Mouse (Mus musculus): Measurements from ENCODE around the gene Csad.

Csad gene

GRCm38 (mm10) chr15:102202971-102203834, 1.3 kb downstream of the Csad start, which contains the start of gene Zfp740:
Gene Zfp740, plus strand, starts transcription at chr15:102203249.
- peak; percentile 94 for DNase-seq (ENCODE audit: low read depth, low spot score)

- DNase-seq (ENCODE audit: low read depth, low spot score), result no peak
These were observed 5.7 kb downstream of the Csad start for GRCm38 (mm10) chr15:102198841-102199240.

GRCm38 (mm10) chr15:102195373-102195772, 9.2 kb downstream of the Csad start:
- DNase-seq (ENCODE audit: low read depth, low spot score), result no peak

GRCm38 (mm10) chr15:102194439-102194838, 10.1 kb downstream of the Csad start:
- no peak for DNase-seq (ENCODE audit: low read depth, low spot score)

GRCm38 (mm10) chr15:102193652-102194051, 10.9 kb downstream of the Csad start:
- DNase-seq (ENCODE audit: low read depth, low spot score), result no peak

- no peak for DNase-seq (ENCODE audit: low read depth, low spot score)
These were observed 11.6 kb downstream of the Csad start for GRCm38 (mm10) chr15:102192820-102193386.

GRCm38 (mm10) chr15:102192271-102192812, 12.2 kb downstream of the Csad start:
- no peak for DNase-seq (ENCODE audit: low read depth, low spot score)

- DNase-seq (ENCODE audit: low read depth, low spot score), result no peak
These were observed 12.8 kb downstream of the Csad start for GRCm38 (mm10) chr15:102191699-102192098.

- no peak for DNase-seq (ENCODE audit: low read depth, low spot score)
These were observed 15.6 kb downstream of the Csad start for GRCm38 (mm10) chr15:102188883-102189282.

- no peak for DNase-seq (ENCODE audit: low read depth, low spot score)
These were observed 16.4 kb downstream of the Csad start for GRCm38 (mm10) chr15:102188096-102188495.

GRCm38 (mm10) chr15:102186239-102186638, 18.3 kb downstream of the Csad start:
- DNase-seq (ENCODE audit: low read depth, low spot score), result no peak

- DNase-seq (ENCODE audit: low read depth, low spot score), result no peak
These were observed 21.4 kb downstream of the Csad start for GRCm38 (mm10) chr15:102183076-102183475.

GRCm38 (mm10) chr15:102179924-102180323, 24.6 kb downstream of the Csad start:
- no peak for DNase-seq (ENCODE audit: low read depth, low spot score)

GRCm38 (mm10) chr15:102179106-102179505, 25.4 kb downstream of the Csad start:
- DNase-seq (ENCODE audit: low read depth, low spot score), result no peak

GRCm38 (mm10) chr15:102178279-102178678, 26.2 kb downstream of the Csad start:
- no peak for DNase-seq (ENCODE audit: low read depth, low spot score)

- no peak for DNase-seq (ENCODE audit: low read depth, low spot score)
These were observed 27.1 kb downstream of the Csad start for GRCm38 (mm10) chr15:102177417-102177816.

- no peak for DNase-seq (ENCODE audit: low read depth, low spot score)
These were observed 27.8 kb downstream of the Csad start for GRCm38 (mm10) chr15:102176571-102177316.

- DNase-seq (ENCODE audit: low read depth, low spot score), result no peak
These were observed 28.7 kb downstream of the Csad start for GRCm38 (mm10) chr15:102175736-102176319.

- DNase-seq (ENCODE audit: low read depth, low spot score), result no peak
These were observed 30.9 kb downstream of the Csad start for GRCm38 (mm10) chr15:102173581-102173980.

- no peak for DNase-seq (ENCODE audit: low read depth, low spot score)
These were observed 35.5 kb downstream of the Csad start for GRCm38 (mm10) chr15:102169064-102169463.

- DNase-seq (ENCODE audit: low read depth, low spot score), result no peak
These were observed 36.9 kb downstream of the Csad start for GRCm38 (mm10) chr15:102167620-102168021.
